Mouse (Mus musculus): ENCODE data around the gene Cmtr1. TPM values are rescaled to one million over a fixed set of nuclear protein-coding genes. Genes with fewer than 3 reads are reported as not detected.
"Not testable (repeated sequence)": the region's sequence is repeated elsewhere in the genome, so short reads cannot be mapped to it uniquely, and the experiment has no call there.

Cmtr1 gene
- total RNA-seq, 2 experiments from 2014 or later: 59.5 to 63.4 TPM

DNA sequence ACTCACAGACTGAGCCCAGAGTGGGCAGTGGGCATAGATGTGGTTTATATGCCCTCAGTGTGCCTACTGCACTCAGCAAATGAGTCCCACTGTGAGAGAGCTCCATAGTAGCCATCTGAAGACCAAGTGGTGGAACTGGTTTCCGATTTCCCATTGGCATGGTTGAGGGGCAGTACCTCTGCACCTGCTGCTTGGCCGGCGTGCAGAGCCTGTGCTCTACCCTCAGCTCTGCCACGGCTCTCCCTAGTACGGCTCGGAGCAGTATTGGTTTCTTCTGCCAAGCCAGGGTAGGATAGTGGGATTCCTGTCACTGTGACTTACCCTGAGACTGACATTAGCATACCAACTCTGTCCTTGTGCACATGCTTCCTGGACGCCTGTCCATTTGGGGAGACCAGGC is 40.2 kb downstream of the Cmtr1 start:
- intact Hi-C loops (cut with DNase I): no loop called here
- DNase-seq: no peak

DNA sequence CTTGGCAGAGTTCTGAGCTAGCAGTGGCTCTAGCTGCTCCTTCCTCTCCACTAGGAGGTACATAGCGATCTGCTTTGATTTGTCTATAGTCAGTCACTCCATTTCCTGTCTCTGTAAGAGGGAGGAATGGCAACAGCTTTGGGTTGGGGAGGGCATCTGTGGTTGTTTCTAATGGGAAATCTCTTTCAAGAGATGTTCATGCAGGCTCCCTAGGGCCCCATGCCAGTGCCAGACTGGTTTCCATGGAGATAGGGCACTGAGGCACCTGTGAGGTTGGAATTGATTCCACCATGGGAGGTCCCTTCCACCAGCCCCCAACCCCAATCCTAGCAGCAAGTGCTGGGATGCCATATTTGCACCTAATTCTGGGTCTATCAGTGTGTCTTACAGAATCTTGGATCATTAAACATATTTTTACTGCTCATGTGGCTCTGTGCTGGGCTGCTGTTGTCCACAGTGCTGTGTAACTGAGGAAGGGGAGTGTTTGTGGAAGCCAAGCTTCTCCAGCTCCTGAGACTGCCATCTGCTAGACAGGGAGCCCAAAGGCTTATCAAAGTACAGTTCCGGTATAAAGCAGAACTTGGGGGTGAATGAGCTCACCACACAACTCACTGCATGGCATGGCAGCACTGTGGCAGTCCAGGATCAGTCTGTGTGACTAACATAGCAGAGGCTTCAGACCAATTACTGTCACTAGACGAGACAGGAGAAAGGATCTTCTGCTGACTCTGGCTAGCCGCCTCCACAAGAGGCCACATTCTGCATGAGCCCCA is 42.7 kb downstream of the Cmtr1 start:
- no peak for DNase-seq
- intact Hi-C loops (cut with DNase I): no loop called here

DNA sequence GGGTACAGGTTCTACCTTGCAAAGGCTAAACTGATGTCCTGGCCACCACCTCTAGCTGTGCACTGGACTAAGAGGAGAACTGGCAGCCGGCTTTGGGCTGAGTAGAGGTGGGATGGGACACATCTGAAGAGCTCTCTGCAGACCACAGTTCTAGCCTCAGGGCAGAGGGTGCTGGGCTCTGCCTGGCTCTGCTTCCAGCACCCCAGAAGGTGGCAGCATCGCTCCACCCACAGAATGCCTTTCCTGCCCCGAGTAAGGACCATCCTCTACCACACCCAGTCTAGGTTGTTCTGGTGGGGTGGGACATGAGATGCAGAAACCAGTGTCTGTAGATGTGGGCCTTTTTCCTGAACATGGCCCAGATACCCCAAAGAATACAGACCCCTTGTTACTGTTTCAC is 44.4 kb downstream of the Cmtr1 start:
- DNase-seq: peak; percentile 60 to 77
- intact Hi-C loops (cut with DNase I): loop anchor here (2.0 to 5.0 kb wide), 2 partner anchors 68 to 178 kb away; no protein-coding TSS in a partner anchor

DNA sequence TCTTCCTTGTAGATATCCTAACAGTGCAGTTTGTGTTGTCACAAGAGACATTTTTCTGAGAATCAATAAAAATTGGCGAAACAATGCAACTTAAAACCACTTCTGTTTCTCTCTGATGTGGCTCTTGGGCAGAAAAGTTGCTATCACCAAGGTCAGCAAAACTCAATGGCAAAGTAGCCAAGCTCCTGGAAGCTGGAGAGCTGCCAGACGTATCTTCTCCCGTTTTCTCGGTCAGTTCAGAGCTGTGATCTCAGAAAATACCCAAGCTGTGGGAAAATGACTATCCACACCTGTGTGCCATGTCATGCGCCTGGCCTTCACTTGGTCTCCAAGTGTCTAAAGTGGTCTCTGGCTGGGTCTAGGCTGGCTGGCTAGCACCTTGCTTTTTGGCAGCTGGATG is 45.5 kb downstream of the Cmtr1 start:
- intact Hi-C loops (cut with DNase I): loop anchor here (2.0 to 5.0 kb wide), 2 partner anchors 66 to 177 kb away; no protein-coding TSS in a partner anchor
- no peak for DNase-seq

DNA sequence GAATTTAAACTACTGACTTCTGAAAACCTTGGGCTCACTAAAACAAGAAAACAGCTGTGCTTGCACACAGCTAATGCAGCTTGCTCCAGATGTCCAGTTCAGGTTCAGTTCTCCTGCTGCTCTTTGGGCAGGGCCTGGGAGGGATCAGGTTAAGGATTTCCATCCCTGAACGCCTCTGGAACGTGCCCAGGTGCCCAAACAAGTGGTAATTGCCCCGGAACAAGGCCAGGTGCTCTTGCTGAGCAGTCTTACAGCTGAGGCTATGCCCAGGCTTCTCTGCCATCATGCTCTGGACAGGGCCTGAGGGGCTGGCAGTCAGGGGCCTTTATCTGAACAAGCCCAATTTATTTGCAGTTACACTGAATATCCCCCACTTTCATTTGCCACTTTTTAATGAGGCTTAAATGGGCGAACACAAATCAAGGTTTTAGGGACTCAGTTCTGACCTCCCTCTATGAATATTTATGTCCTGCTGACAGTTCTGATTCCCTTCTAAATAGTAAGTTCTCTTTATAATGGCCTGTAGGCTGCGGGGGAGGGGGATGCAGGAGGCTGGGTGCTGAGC is 46.7 kb downstream of the Cmtr1 start:
- intact Hi-C loops (cut with DNase I): loop anchor here (5.0 kb wide), 1 partner anchor 65 kb away; no protein-coding TSS in a partner anchor
- DNase-seq: no peak

DNA sequence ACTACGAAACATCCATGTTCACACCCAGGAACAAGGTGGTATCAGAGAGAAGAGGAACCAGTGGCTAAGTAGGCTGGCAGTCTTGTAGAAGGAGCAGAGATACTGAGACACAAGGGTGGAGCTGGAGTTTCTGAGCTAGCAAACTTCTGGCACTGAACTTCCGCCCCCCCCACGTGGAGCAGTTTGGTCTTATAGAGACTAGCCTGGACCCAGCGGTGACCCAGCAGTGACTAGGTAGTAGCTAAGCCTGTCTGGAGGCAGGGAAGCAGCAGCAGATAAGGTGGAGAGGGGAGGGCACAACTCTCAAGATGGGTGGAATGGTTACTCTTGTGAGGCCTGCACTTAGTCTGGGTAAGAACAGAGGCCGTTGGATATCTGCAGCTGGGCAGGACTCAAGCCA is 48.4 kb downstream of the Cmtr1 start:
- intact Hi-C loops (cut with DNase I): loop anchor here (5.0 kb wide), 1 partner anchor 64 kb away; no protein-coding TSS in a partner anchor
- DNase-seq: no peak

DNA sequence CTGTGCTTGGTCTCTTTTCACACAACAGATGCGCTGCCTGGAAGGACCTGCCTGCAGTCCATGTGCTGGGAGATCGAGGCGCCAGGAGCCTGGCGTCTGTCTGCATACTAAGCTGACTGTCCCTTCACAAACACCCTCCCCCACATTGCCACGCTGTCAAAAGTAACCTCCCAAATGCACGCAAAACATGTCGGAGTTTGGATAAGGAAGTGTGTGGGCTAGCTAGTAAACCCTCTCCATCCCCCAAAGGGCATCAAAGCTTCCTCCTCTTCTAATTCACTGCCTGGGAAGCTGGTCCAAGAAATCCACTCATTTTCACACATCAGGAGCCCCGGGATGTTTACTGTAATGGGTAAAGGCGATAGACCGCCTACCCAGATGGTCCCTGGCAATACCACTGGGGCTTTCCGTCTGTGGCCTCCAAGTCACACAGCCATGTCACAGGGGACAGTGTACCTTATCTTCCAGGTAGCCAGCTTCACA is 50.2 kb downstream of the Cmtr1 start:
- intact Hi-C loops (cut with DNase I): no loop called here
- no peak for DNase-seq

DNA sequence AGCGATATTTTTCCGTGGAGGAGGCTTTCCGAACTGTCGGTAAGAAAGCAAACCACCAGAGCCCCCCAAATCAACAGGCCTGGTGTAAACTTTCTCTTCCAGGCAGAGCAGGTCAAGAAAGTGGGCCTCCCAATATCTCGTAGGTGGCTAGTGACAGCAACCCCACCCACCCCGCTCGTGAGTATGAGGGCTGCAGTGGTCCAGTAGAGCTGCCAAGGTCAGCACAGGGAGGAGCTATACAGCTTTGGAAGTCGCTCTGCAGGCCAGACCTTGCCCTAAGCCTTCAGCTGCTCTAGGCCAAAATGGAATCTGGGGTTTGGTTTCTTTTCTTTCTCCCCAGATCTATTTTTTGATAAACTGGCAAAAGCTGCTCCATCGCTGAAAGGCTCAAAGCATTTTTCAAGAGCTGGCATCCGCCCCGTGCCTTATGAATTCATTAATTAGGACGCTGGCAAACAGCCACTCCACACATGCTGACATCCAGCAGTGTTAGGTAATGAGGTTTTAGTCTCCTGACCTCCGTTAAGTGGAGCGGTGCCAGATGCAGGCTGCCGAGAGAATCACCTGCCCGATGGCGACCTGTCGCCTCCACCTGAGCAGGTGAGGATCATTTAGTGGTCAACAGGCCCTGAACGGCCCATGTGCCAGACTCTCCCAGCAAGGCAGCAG is 50.8 kb downstream of the Cmtr1 start:
- no peak for DNase-seq
- intact Hi-C loops (cut with DNase I): no loop called here

DNA sequence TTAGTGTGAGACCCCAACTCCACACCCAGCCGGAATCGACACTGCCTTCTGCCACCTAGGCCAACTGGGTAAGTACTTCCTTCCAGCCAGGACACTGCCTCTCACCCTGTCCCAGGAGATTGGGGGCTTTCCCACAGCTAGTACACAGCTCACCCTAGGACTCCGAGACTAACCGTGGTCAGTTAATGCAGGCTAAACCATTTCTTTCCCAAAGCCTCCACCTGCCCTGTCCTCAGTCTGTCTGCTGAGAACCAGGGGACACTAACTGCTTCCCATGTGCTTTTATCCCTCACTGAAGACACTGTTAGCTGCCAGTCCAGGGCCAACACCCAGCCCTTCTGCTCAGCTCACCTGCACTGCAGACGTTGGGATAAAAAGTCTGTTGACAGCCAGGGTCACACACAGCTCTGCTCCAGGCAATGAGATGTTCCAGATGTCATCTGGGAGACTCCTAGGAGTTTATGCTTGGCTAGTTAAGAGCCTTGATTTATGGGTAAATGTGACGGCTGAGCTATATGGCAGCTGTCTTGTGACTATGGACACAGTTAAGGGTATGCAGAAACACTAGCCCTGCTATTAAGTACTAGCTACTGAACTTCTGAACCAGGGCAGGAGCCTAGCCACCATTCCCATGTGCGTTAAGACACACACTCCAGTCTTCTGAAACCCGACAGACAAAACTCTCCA is 51.5 kb downstream of the Cmtr1 start:
- DNase-seq: no peak
- intact Hi-C loops (cut with DNase I): no loop called here

DNA sequence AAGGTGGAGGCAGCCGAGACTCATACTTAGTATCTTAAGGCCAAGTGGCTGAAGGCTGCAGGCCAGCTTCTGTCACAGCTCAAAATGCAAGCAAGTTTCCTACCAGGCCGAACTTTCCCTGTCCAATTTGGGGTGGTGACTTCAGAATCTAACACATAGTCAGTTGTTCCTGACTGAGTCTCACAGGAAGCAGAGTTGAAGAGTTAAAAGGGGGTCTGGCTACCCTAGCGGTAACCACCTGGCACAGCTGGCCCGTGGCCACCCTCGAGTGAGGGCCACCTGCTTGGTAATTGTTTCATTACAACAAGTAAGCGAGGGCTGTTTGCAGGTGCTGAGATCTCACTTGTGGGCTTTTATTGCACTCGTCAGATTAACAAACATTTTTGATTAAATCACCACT is 52.2 kb downstream of the Cmtr1 start:
- DNase-seq: no peak
- intact Hi-C loops (cut with DNase I): no loop called here

DNA sequence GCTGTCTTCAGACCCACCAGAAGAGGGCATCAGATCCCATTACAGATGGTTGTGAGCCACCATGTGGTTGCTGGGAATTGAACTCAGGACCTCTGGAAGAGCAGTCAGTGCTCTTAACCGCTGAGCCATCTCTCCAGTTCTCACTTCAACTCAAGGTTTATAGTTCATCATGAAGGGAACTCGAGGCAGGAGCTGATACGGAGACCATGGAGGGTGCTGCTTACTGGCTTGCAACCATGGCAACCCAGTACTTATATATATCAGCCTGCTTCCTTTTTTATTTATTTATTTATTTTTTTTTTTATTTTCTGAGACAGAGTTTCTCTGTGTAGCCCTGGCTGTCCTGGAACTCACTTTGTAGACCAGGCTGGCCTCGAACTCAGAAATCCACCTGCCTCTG is 53.3 kb downstream of the Cmtr1 start:
- DNase-seq; intact Hi-C loops (cut with DNase I): not testable (repeated sequence)

DNA sequence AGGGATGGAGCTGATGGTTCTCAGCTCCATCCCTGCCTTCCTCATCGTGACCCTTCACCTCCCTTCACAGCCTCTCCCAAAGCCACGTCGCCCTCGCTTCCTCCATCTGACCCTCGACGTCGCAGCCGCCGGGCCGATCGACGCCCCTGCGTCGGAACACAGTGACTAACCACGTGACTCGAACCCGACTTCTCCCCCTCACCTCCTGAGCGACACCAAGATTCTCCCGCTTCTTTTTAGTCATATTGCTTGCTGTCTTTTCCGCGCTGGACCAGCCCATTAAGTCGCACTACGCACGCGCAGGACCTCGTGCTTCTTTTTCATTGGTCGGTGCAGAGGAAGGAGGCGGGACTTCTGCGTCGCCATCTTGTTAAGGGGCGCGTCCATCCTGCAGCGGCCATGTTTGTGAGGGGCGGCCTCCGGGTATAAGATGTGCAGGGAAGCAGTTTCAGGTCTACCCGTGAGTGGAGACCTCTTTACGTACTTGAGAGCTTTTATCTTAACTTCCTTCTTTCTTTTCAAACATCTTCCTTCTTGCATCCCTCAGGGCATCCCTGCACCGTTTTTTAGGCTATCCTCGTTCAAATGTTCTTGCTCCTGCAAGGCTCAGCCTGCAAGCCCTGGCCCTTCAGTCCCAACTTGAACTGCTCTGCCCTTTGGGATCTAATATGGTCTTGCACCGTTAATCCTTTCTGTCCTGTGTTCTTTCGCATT is 56.5 kb downstream of the Cmtr1 start, which contains the start of gene Ccdc167:
Gene Ccdc167, minus strand, starts transcription at position 313 of the 714 bp plus-strand sequence.
- intact Hi-C loops (cut with DNase I): no loop called here
- peak; percentile 97 to 99 for DNase-seq

DNA sequence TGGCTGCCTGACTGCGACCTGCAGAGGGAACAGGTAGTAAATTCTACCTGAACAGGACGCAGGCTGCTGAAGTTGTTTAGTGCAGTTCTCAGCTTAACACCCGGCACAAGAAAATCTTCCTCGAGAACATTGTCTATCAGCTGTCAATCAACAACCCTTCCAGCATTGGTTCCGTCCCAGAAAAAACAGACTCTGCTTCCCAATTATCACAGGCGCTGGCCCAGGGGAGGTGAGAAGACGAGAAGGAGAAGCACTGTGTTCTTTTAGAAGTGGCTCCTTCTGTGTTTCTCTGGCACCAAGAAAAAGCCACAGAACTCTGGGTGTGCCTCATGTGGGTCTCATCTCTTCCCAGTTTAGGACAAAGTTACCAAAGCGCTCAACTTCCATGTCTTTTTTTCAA is 58.3 kb downstream of the Cmtr1 start:
- no peak for DNase-seq
- intact Hi-C loops (cut with DNase I): no loop called here

DNA sequence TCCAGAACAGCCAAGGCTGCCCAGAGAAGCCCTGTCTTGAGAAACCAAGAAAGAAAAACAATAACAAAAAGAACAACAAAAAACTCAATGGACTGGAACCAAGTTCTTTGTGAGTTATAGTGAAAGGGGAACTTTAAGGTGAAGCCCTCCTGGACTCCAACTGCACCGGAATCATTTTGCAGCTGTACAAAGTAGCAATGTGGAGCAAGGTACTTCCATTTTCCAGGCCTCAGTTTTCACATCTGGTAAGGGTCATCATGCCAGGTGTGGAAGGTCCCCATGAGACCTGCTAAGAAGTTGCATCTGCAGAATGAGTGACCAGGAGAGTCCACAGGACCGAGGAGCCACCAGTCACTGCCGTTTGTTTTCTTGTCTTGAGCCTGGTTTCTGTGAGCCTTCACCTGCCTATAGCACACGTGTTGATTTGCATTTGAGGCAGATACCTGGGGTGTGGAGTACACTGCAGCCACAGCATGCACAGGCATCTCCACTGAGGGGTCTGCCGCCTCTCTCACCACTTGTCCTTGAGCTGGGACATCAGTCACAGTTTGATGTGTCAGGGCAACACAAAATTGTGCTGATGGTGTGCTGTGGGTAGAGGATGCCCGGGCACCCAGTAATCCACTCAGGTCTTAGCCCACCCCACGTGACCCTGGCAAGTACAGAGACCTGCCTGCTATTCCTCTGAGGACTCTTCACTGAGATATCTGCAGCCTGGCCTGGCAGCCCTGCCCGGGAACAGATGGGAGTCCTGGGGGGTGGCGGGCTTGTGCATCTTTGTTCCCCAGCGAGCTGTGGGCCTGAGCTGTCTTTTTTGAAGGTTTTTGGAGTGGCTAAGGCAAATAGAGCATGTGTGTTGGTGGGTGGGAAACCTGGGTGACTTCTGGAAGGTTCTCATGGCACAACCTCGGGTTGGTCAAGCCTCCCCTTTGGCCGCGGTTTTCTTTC is 59.5 kb downstream of the Cmtr1 start:
- DNase-seq: no peak
- intact Hi-C loops (cut with DNase I): no loop called here

DNA sequence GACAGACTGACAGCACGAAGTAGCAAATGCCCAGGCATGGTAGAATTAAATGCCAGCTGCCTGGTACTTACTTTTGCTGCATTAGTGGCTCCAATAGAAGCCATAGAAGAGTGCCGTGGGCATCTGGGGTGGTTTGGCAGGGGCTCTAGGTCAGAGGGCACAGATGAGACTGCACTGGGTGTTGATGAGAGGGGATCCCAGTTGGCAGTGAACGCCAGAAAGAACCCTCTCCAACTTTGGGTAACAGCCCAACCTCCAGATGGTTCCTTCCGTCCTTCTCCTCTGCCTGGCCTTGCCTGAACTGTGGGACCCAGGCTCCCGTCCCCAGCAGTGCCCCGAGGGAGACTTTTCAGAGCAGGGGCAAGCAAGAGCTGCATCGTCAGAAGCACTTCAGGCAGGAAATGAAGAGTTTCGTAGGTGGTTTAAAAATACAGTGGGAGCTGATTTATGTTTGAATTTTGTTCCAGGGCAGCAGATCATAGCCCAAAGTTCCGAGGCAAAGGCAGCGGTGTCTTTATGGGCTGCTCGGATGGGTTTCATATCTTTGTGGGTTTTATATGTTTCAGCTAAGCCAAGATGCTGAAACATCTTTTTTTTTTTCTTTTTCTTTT is 60.5 kb downstream of the Cmtr1 start:
- DNase-seq: no peak
- intact Hi-C loops (cut with DNase I): no loop called here

DNA sequence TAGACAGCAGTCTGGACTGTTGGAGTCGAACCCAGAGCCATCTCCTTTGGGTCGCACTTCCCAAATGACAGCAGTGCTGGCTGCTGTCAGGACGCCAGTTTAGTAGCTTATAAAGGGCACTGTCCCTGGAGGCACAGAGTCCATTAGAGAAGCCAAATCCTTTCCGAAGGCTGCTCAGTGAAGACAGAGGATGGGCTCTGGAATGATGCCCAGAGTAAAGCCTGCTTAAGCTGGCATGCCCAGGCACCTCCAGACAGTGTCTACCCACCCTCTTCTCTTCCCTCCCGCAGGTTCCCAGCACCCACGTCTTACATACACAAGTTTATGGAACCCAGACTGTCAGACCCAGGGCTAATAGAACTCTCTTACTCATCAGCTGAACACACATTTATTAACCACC is 64.2 kb downstream of the Cmtr1 start:
- DNase-seq: no peak
- intact Hi-C loops (cut with DNase I): no loop called here

DNA sequence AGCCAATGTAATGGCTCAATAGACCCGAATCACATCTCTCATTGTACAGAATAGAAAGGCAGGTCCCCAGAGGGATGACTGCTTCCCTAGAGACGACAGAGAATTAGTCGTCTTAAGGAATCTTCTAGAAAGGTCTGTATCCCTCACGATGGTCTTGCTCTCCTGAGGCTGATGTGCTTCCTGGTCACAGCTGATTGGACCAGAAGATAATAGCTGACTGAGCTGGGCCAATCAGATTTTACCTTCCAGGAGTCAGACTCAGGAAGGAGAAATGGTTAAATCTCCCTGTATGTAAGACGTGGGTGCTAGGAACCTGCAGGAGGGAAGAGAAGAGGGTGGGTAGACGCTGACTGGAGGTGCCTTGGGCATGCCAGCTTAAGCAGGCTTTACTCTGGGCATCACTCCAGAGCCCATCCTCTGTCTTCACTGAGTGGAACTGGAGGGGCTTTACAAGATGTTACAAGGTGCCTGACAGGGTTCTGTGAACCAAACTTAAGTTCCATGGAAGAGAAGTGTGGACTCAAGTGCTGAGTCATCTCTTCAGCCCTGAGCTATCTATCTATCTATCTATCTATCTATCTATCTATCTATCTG is 64.7 kb downstream of the Cmtr1 start:
- DNase-seq: no peak
- intact Hi-C loops (cut with DNase I): no loop called here

DNA sequence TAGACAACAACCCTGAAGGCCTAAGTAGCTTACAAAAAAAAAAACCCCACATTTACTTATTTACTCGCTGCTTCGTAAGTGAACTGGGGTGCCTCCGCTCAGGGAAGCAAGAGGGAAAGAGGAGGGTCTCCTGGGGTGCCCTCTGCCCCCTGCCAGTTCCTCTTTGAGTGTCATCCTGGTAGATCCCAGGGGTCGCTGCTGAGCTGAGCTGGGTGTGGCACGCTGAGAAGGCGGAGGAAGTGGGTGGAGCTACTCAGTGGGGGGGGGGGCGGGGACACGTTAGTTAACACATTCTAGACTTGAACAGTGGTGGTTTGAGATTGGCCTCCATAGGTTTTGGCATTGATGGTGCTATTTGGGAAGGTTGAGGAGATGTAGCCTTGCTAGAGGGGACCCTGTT is 67.7 kb downstream of the Cmtr1 start:
- intact Hi-C loops (cut with DNase I): no loop called here
- DNase-seq: no peak
